Mouse (Mus musculus) layer of hippocampus, adult 11-12 months (tissue): ENCODE measurements around the gene Rilpl1.
"Not testable (repeated sequence)": the region's sequence is repeated elsewhere in the genome, so short reads cannot be mapped to it uniquely, and the experiment has no call there.

Experiments used
- DNase-seq: peaks from one replicate; pipeline ENCODE4 v3.0.0; 2022; ENCODE audit warnings: low spot score

Gene Rilpl1

DNA sequence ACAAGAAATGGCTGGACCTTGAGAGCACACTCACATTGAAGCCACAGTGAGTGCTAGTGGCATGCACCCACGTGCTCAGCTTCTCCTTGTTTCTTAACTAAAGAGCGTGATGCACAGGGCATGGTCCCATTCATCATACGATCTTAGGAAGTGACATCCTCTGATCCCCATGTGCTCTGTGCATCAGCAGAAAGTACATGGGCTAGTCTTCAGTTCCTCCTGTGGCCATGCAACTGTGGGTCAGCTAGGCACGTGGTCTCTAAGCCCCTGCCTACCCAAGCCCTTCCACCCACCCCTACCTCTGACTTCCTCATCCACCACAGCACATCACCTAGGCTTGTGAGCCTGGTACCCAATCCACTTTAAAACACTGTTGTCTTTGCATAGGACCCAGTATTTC is 38.6 kb downstream of the Rilpl1 start:
- DNase-seq = peak; percentile 57

DNA sequence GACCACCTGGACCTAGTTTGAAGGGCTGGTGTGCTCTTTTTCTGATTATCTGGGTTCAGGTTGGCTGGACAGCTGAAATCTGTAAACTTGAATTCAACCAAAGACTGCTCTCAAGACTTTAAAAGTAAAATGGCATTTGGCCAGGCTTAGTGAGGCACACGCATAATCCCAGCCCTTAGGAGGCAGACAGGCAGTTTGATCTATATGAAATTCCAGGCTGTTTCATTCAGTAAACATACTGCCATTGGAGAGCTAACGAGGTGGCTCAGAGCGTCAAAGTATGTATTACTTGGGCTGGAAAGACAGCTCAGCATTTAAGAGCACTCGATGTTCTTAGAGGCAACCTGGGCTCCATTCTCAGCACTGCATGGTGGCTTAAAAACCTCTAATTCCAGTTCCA is 39.5 kb downstream of the Rilpl1 start:
- DNase-seq = no peak

DNA sequence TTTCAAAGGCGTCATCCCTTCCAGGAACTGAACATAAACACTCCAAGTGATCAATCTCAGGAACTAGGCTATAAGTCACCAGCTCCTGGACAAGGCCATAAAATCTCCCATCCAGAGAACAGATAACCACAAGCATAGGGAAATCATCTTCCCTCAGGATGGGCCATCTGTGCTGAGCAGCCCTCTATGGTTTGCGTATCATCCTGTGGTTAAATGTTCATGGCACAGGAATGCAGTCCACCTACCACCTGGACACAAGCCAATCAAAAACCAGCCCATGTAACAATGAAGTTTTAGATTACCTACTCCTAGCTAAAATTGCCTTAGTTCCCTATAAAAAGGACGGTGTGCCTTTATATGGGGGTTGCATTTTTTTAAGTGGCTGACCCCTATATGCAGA is 42.3 kb downstream of the Rilpl1 start:
- no peak for DNase-seq

DNA sequence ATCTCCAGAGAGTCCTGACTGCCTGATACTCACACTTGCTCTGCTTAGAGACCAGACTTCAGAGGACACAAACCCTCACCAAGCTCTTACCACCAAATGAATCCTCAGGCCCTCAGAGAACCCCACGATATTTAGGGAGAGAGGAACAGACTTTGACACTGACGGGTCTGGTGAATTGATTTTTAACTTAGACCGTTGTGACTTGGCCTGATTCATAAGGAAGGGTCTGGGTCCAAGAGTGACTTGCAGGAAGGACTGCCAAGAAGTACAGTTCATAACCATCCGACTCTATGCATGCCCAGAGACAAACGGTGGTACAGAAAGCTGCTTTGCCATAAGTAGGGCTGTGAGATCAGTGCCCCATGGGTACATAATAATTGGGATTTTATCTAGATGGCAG is 45.5 kb downstream of the Rilpl1 start:
- no peak for DNase-seq

DNA sequence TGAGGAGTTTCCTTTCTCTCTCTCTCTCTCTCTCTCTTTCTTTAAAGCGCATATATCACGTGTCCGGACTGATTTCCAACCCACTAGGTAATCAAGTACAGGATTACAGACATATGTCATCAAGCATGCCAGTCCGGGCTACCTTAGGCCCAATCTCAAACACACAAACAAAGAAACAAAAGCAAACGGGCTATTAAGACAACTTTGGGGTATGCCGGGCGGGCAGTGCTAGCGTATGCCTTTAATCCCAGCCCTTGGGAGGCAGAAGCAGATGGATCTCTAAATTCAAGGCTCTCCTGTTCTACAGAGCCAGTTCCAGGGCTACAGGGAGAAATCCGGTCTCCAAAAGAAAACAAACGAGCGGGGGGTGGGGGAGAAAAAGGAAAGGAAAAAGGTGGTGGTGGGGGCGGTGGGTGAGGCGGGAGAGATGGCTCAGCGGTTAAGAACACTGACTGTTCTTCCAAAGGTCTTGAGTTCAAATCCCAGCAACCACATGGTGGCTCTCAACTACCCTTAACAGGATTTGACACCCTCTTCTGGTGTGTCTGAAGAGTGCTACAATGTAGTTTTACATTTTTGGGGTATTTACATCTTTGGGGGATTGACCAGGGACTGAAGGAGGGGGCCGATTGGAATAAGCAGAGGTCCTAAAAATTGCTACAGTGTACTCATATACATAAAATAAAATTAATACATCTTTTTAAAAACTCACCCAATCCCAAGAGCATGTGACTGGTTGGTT is 47.4 kb downstream of the Rilpl1 start:
- no peak for DNase-seq

DNA sequence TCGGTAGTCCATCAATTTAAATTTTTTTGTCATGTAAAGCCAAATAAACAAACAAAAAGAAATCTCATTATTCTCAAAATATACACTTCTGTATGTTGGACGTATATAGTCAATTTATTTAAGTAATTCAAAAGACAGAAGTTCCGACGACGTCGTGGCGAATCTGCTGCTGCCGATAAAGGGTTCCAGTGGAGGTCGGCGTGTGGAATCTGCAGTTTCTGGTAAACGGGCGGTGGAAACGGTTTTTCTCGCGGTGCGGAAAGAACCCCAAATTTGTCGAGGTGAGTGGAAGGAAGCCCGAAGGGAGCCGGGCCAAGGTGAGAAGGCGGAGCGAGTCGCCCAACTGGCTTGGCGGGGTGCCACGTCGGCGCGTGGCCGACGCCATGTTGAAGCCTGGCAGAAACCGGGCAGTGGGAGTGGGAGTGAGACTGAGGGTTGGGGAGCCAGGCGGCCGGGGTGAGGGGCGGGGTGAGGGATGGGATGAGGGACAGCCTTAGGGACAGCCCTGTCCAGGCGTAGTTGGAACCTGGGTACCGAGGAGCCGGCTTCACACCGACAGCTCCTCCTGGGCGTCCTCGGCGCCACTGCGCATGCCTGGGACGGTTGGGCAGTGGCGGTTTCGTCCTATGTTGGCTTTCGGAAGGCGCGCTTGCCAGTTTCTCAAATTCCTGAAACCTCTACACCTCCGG is 48.1 kb downstream of the Rilpl1 start, which contains the start of gene Snrnp35:
TSS of gene Snrnp35 (plus strand) at position 169 of the 689 bp plus-strand sequence.
- peak; percentile 87 for DNase-seq

DNA sequence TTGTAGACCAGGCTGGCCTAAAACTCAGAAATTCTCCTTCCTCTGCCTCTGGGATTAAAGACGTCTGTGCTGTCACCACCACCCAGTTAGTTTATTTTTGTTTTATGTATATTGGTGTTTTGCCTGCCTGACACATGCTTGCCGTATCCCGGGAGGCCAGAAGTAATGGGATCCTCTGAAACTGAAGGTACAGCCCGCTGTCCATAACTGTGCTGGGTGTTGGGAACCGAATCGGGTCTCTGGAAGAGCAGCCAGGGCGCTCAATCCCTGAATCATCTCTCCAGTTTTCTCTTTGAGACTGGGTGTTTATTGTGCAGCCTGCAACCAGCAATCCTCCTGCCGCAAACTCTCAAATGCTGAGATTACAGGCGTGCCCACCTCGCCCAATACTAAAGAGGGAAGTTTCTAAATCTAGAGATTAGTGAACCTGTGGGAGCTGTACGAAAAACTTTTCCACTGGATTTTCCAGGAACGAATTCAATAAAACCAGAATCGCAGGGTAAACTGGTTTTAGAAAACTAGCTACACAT is 48.7 kb downstream of the Rilpl1 start:
- no peak for DNase-seq

DNA sequence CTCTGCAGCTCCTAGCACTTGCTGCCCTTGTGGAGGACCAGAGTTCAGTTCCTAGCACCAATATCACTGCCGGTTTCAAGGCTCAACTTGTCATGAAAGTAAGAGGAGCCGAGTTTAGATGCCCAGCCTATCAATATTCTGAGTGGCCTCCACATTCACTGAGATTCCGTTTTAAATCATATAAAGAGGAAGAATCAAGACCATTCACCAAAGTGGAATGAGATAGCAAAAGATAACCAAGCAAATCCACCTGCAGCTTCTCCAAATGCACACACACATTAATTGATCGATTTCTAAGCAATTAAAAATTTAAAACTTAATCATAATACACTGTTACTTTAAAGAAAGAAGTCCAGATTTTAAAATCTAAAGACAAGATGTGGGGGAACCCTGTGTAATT is 49.5 kb downstream of the Rilpl1 start:
- DNase-seq = no peak

DNA sequence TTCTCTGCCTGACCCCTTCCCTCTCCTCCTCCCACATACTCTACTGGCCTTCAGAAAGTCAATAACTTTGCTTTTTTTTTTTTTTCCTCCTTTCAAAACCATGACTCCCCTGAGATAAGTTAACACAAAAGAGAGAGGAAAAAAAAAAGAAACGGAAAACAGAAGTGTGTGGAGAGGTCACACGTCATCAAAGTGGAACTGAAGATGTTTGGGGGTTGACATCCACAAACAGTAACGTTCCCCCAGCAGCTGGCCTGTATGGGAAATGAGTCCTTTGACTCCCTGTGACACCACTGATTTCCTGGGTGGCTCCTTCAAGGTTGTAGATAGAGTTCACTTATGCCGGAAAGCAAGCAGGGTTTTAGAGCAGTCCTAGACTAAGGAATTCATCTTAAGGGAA is 51.1 kb downstream of the Rilpl1 start:
- DNase-seq = no peak

DNA sequence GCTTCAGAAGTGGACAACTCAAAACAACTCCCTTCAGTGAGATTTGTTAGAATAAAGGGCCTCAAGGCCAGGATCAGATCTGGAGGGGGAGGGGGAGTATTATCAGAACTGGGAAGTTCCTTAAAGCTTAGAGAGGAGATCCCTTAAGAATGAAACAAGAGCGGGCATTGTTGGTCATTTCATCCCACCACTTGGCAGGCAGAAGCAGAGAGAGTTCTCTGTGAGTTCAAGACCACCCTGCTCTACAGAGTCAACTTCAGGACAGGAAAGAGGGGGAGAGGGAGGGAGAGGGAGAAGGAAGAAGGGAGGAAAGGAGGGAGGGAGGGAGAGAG is 52.4 kb downstream of the Rilpl1 start:
- no peak for DNase-seq

DNA sequence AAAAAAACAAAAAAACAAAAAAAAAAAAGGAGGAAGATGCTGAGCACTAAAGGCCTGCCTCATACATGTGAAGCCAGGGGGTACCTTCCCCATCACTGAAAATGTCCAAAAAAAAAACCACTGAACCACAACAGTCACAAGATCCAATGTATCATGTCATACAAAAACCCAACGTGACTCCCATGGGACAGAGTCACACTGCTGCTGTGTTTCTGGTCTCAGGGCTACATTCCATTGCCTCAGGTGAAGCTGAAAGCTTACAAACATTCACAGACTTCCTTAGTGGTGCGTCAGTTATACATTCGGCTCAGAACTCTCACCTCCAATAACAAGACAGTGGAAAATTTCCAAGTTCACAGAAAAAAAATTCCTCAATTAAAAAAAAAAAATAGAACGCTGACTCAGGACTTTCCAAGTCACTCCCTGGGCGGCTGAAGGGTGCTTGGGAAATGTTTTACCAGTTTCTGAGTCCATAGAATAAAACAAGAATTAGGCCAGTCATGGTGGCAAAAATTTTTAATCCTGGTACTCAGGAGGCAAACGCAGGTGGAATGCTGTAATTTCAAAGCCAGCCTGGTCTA is 60.5 kb downstream of the Rilpl1 start:
- no peak for DNase-seq

DNA sequence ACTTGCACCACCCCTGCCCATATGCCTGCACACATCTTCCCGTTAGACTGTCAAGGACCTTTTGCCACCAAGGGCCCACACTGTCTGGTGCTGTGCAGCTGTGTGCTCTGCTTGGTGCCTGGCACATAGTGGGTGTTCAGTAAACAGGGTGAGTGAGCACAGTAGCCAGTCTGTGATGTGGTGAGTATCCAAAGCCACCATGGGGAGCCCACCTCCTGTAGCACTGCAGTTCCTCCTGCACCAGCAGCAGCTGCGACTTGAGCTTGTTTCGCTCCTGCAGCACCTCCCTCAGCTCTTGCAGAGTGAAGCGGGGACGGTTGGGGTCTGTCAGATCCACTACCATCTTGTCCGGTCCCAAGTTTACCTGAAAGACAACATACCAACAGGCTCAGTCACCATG is 61.7 kb downstream of the Rilpl1 start:
- no peak for DNase-seq

DNA sequence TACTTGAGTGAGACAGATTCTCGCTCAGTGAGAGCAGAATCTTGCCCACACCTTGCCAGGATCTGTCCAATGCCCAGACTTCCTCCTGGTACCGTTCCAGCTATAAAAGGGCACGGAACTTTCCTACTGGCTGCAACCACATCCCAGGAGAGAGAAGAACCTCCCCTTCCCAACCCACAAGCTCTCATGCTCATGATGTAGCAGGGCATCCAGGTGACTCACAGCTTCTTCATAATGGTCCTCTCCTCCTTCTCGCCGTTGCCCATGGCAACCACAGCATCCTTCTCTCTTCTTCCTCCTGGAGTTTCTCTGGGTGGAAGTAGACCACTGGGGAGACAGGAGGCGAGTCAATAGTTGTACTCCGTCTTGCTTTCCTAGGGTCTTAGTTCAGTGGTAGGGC is 62.8 kb downstream of the Rilpl1 start:
- no peak for DNase-seq

DNA sequence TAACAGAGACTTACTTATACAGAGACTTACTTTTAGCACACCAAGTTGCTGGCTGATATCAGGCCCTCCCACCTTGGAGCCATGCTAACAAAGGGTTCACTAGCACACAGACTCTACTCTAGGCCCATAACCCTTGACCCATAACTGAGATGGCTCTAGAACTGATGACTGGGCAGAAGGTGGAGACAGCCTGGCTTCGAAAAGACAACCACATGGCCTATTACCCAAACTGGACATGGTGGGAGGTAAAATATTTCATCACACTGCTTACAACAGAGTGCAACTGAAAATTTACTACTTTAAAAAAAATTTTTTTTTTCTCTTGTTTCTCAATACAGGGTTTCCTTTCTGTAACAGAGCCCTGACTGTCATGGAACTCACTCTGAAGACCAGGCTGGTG is 63.4 kb downstream of the Rilpl1 start:
- DNase-seq = no peak

DNA sequence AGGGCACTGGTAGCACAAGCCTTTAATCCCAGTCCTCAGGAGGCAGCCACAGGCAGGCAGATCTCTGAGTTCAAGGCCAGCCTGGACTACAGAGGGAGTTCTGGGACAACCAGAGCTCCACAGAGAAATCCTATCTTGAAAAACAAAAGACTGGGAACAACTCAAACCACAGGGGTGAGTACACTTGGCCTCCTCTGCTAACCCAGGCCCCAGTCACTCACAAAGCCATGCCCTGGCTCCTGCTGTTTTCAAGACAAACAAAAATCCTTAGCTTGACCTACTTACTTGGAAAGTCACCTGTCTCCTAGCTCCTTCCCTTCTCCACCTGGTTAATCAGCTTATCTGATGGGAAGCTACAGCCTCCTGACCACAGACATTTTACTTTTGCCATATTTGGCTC is 66.3 kb downstream of the Rilpl1 start:
- no peak for DNase-seq

DNA sequence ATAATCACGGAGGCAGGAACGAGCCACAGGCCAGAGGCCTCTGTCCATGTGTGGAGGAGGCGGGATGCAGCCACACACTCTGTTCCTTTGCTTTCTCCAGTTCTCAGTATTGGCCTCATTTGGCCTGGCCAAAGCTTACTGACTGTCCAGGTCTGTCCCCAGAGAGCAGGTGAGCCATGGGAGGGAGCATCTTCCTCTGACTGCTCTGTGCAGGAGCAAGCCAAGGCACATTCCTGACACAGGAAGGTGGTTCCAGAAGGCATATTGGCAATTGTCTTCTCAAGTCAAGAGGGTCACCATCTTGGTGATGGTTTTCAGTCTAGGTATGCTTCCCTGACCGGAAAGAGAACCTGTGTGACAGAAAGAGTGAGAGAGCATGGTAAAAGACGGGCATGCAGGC is 67.7 kb downstream of the Rilpl1 start:
- DNase-seq = no peak

DNA sequence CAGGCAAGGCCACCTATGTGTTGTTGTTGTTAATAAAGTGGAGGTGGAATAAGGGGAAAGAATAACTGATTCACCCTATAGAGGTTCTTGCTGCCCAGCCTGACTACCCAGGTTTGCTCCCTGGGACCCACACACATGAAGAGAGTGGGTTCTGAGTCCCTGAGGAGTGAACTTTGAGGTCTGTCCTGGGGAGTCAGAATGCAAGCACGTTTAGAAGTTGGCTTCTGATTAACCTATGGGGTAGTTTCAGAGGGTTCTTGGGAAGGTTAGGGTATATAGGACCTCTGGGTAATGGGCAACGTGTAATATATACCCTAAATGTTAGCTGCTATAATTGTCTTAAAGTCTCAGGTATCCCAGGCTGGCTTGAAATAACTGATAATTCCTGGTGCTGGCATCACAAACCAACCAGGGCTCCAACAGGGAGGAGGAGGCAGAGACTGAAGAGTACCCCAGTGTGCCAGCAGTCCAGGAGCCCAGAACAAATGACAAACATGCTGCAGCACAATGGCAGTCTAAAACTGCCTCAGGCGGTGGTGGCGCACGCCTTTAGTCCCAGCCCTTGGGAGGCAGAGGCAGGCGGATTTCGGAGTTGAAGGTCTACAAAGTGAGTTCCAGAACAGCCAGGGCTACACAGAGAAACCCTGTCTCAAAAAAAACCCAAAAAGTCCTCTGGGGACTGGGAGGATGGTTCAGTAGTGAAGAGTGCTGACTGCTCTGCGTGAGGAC is 68.7 kb downstream of the Rilpl1 start:
- DNase-seq = no peak

DNA sequence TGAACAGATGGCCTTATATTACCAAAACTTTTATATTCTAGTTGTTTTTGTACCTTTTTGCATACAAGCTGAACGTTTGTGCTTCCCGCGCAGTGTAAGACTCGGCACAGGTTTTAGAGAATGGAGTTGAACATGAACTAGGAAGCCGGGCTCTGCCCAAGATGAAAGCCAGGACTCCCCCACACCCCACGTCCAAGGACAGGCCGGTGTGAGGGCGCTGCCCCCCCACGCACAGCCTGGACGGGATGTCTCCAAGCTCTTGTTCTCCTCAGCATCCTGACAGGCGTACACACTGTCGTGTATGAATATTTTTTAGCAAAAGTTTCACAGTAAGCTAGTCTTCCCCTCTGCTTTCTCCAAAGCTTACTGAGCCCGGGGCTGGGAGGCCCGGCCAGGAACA is 70.3 kb downstream of the Rilpl1 start:
- DNase-seq = not testable (repeated sequence)

DNA sequence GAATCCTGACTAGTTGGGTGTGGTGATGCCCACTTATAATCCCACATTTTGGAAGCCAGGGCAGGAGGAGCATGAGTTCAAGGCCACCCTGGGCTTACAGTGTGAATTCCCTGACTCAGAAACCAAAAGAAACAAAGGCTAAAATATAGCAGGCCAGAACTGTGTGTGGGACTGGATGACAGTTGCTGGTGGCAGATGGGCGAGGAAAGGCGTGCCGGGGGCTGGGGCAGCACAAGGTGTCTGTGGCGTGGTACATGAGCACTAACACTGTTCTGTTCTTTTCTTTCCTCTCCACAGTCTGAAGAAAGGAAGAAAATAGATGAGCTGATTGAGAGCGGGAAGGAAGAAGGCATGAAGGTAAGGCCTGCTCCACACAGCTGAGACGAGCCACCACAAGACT is 74.4 kb downstream of the Rilpl1 start:
- no peak for DNase-seq

DNA sequence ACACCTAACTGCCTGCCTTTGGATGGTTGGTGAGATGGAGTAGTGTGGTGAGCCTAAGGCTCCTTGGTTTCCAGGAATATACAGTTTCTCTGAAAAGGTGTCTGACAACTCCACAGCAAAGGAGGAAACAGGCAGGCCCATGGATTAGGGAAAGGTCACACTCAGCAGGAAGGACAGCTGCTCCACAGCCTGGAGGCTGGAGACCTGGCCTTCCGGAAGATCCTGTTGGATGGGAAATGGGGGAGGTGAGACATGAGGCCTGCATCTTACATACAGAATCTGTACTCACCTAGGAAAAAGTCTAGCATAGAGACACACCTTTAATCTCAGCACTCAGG is 77.1 kb downstream of the Rilpl1 start:
- no peak for DNase-seq

DNA sequence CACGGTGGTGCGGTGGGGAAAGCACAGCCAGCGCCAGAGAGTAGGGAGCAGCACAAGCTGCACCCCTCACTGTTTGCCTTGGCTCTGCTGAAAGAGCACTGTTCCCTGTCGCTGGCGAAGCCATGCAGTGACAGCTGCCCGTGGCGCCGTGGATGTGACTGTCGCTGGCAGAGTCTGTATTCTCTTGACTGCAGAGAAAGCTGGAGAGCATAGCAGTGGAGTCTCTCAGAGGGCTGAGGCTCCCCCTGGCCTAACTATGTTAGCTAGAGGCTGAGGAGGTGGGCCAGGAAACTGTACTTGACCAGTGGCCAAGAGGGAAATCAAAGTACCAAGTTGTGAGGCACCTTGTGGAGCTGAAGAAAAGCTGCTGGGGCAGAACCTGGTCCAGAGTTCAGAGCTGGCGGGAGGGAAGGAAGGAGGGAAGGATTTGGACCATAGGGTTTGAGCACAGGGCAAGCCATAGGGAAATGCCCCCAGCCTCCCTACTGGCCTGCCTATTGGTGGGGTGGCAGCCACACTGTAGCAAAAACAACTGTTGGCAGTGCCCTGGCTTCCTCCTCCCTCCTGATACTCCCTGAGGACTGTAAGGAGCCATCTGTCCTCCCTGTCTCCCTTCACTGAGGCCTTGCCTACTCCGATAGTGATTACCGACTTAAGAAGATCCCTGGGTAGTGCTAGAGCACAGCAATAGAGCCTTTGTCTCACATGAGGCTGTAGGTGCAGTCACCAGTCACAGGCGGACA is 77.7 kb downstream of the Rilpl1 start:
- DNase-seq = peak; percentile 82
